Mouse (Mus musculus): ENCODE measurements at regions not wholly inside any gene's neighbourhood (a gene's known extent, or its start where the extent isn't known, plus 50 kb on each side); places are given as distances from the start of the nearest gene placed in this dataset.

- TF ChIP-seq CTCF (IDR thresholded peaks at IDR 0.05; ENCODE audit: extremely low read depth, insufficient read length, insufficient replicate concordance, low read depth, low read length): no peak
- TF ChIP-seq POLR2A (IDR thresholded peaks at IDR 0.05; ENCODE audit: low read depth, low read length): no peak
Observed at GRCm38 (mm10) chr10:99440169-99440568, 177.1 kb downstream of the Dusp6 start.

All from small intestine, adult 2 months (tissue).